Mouse (Mus musculus): Measurements from ENCODE around the gene Krtap19-1.

The Krtap19-1 gene

GRCm38 (mm10) chr16:88869311-88869710 lies at the start of gene Krtap19-1:
Krtap19-1 (minus strand) TSS chr16:88869411.
- no peak for DNase-seq (ENCODE audit: low read depth)

DNA sequence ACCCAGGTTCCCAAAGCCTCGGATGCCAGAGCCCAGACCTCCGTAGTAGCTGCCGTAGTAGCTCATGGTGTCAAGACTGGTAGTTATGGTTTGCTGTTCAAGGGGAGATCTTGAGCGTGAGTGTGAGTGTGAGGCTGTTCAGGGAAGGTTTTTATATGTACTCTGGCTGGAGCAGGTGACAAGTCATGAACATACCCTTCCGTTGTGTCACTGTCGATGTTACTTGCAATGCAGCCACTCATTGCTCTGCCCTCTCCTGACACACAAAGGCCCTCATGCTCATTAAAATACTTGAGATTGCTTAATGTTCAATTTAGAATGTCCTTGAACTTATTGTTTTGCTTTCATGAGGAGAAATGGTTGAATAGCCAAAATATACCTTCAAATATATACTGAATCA lies 27.1 kb upstream of the Krtap19-1 start, which contains the start of gene Krtap19-5:
Gene Krtap19-5 (minus strand): TSS at position 101 of the 400 bp plus-strand sequence.
- DNase-seq (ENCODE audit: low read depth), result no peak

DNA sequence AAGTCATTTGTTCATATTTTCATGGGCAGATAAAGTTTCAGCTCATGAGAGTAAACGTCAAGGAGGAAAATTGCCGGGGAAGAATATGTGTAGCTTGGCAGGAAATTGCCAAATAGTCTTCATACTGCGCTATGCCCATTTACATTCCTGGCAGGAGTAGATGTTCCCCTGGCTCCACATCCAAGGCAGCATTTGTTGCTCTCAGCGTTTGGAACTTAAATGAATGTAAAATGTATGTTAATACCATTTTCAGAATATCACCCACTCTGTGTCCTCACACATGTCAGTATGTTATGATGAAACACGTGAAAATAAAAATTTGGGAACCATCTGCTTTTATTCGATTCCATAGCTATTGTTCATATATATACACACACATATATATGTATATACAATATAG lies 17.7 kb upstream of the Krtap19-1 start:
- DNase-seq (ENCODE audit: low read depth), result no peak

GRCm38 (mm10) chr16:88884989-88885388 lies 15.8 kb upstream of the Krtap19-1 start, which contains the start of gene Krtap19-4:
Krtap19-4 (minus strand) TSS chr16:88885089.
- no peak for DNase-seq (ENCODE audit: low read depth)

GRCm38 (mm10) chr16:88877938-88878337 lies 8.7 kb upstream of the Krtap19-1 start, which contains the start of gene Krtap19-3:
Krtap19-3 (minus strand) TSS chr16:88878038.
- DNase-seq (ENCODE audit: low read depth), result no peak

DNA sequence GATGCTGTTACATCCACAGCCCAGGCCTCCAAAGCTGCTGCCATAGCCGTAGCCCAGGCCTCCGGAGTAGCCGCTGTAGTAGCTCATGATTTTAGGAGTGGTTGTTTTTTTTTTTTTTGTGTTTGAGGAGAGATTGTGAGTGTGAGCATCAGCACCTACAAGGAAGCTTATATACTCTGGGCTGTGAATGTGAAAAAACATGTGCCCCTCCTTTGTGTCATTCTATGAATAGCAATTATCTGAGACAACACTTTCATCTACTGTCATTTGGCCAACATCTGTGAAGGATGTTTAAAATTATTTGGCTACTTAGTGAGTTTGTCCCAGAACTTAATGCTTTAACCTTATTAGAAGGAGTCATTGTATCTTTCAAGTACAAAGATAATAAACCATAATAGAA lies 5.0 kb upstream of the Krtap19-1 start, which contains the start of gene Krtap19-2:
Gene Krtap19-2 (minus strand): TSS at position 101 of the 400 bp plus-strand sequence.
- DNase-seq (ENCODE audit: low read depth), result no peak

DNA sequence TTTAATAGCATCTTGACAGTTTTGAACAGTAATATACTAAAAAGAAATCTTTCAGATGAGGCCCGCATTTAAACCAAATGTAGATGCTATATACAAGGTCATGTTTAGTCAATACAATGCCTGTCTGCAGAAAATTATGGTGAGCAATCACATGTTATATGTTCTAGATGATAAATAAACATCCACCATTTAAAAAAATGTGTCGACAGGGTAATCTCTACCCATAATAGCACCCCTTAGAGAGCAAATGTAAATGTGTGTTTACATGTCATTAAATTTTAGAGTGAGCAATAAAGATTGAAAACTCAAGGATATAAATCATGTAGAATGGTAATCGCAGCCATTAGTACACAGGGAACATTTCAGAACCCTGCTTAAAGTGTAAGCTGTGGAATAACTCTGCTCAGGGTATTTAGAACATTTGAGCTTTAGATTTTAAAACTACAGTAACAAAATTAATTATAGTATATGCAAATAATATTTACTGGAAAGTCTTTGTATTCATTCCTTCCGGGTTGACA lies 4.3 kb downstream of the Krtap19-1 start:
- DNase-seq (ENCODE audit: low read depth), result no peak

DNA sequence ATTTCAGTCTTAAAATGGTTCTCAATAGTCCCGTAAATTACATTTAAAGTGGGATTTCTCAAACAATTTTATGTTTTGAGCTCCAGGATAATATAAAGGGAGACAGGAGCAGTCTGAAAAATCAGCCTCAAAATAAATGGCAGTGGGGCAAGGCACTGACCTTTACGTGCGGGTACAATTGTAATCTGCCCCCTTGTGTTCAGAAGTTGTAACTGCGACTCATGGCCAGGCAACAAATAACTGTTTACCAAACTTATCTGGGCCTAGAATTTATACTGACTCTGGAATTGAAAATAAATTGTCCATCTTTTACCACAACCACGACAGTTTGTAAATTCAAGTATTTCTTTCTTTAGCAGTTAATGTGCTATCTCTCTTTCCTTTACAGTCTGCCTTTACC lies 17.8 kb downstream of the Krtap19-1 start:
- DNase-seq (ENCODE audit: low read depth), result peak; percentile 2

GRCm38 (mm10) chr16:88848558-88848957 lies 20.7 kb downstream of the Krtap19-1 start:
- no peak for DNase-seq (ENCODE audit: low read depth)

GRCm38 (mm10) chr16:88847363-88847762 lies 21.8 kb downstream of the Krtap19-1 start:
- DNase-seq (ENCODE audit: low read depth), result no peak

GRCm38 (mm10) chr16:88826978-88827377 lies 42.2 kb downstream of the Krtap19-1 start:
- no peak for DNase-seq (ENCODE audit: low read depth)

DNA sequence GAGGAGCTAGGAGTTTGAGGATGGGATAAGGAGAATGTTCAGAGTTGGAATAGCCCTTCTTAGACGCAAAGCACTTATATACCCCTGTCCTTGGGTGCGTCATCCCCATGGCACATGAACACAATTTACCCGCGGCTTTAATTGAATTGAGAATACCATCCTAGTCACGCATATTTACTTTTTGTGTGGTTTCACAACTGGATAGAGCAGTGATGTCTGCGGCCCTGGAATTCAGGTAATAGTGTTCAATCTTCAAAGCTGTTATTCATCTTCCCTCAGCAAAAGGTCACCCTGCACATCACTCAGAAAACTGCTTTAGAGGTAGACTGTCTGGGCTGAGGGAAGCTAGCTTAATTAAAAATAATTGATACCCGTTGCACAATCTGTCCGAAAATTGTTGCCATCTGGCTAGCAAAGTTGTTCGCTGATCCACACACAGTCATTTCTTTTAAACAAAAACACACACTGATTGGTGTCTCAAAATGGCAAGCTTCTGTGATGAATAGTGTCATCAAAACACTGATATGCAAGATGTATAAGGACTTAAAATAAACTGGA lies 43.0 kb downstream of the Krtap19-1 start, which contains the start of gene Krtap14:
Gene Krtap14 (minus strand): TSS at position 51 of the 558 bp plus-strand sequence.
- no peak for DNase-seq (ENCODE audit: low read depth)

- no peak for DNase-seq (ENCODE audit: low read depth)
Observed at GRCm38 (mm10) chr16:88823736-88824135, 45.5 kb downstream of the Krtap19-1 start.

DNA sequence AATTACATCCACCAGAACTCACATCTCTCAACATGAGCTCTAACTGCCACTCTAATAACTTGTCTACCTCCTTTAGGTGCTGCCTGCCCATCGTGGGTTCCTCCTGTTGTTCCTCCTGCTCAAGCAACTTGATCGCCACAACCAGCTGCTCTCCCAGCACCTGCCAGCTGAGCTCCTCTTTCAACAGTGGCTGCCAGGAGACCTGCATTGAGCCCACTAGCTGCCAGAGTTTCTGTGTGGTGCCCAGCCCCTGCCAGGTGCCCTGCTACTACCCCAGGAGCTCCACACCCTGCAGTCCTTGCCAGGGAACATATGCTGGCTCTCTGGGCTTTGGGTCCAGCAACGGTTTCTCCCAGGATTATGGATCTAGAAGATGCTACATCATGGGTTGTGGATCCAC lies 49.1 kb downstream of the Krtap19-1 start, which contains the start of gene Krtap15:
Gene Krtap15 (plus strand): TSS at position 150 of the 400 bp plus-strand sequence.
- DNase-seq (ENCODE audit: low read depth), result no peak

Data from naive thymus-derived CD4-positive, alpha-beta T cell, adult 2 months (primary cell).